Mouse (Mus musculus) ZHBTc4 (cell line): ENCODE results near the gene Nr2f1.

Source experiments
- DNase-seq: peaks from one replicate; pipeline ENCODE4 v3.0.0-alpha.2; 2011; ENCODE audit warnings: low read depth, low spot score

The Nr2f1 gene

DNA sequence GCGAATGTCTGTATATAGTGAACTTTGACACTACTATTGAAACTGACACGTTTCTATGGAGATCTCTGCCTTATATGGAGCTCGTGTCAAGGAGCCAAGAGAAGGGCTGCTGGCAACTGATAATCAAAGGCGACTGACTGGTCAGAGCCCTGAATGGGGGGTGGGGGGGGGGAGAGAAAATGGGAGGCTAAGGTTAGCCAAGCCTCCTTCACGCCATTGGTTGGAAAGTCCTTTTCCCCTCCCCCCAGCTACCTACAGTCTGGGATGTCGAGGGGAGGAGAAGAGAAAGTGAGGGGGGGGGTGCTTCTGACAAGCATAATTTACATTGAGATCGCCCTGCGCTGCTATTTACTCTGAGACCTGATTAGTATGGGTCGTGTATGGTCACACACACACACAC, 850 bp upstream of the Nr2f1 start:
- DNase-seq: peak; percentile 32

DNA sequence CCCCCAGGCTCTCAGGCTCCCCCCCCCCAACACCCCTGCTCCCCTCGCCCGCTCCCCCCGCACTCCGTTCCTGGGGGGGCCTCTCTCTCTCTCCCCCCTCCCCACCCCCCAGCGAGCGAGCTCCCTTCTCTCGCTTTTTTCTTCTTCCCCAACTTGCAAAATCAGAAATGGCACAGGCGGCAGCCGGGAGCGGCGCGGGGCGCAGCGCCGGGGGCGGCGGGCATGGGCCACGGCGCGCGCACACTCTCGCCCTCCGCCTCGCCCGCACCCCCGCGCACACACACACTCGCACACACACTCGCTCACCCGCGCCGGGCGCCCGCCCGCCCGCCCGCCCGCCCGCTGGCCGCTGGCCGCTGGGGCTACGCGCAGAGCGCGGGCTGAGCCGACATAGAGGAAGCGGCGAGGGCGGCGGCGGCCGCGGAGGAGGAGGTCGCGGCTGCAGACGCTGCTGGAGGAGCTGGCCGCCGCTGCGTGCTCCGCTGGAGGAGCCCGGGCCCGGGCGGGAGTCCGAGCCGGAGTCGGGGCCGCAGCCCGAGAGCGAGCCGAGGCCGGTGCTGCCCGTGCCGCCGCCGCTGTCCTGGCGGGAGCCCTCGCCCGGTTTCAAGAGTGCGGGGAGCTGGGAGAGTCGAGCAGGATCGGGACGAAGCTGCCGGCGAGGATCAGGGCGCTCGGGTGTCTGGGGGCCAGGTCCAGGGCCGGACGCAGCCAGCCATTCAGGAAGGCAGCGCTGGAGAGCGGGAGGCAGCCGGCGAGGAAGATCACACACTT, 501 bp downstream of the Nr2f1 start:
- peak; percentile 67 for DNase-seq

- peak; percentile 47 for DNase-seq
Observed at GRCm38 (mm10) chr13:78198391-78198870, 1.1 kb downstream of the Nr2f1 start.

DNA sequence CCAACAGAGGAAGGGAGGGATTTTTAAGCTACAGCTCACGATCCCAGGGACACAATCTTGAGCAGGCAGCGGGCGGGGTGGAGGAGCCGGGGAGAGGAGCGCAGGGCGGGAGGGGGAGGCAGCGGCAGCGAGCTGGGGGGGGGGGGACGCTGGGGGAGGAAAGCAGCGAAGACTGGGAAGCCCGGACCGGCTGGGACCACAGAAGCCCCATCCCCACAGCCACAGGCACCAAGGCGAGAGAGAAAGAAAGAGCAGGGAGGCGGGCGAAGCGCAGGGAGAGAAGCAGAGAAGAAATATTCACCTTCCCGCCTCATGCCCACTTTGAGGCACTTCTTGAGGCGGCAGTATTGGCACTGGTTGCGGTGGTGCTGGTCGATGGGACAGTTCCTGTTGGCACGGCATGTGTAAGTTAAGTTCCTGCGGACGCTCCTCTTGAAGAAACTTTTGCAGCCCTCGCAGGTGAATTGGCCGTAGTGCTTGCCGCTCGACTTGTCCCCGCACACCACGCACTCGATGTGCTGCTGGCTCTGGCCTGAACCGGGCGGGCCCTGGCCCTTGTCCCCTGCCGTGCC, 1.7 kb downstream of the Nr2f1 start:
- DNase-seq: peak; percentile 65

GRCm38 (mm10) chr13:78197286-78197818, 2.2 kb downstream of the Nr2f1 start:
- DNase-seq: no peak

- DNase-seq: no peak
Observed at GRCm38 (mm10) chr13:78196236-78196796, 3.2 kb downstream of the Nr2f1 start.

DNA sequence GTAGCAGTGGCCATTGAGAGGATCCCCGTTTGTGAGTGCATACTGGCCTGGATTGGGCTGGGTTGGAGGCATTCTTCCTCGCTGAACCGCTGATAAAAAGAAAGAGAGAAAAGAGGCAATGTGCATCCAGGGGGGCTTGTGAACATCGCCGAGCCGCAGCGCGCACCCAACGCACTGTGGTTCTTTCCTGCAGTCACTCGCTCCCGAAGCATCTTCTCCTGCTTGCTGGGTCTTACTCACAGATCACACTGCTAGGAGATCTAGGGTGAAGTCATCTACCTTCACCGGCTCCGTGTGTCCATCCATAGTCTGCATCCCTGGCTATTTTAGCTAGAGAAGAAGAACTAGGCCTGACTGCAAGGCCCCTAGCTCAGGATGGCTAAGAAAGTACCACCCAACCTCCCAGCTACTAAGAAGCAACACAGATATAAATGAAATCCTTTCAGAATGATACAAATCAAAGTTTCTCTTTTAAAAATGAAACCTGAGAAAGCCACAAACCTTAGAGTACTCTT, 3.9 kb downstream of the Nr2f1 start:
- no peak for DNase-seq

- peak; percentile 65 for DNase-seq
Observed at GRCm38 (mm10) chr13:78194850-78195600, 4.5 kb downstream of the Nr2f1 start.

DNA sequence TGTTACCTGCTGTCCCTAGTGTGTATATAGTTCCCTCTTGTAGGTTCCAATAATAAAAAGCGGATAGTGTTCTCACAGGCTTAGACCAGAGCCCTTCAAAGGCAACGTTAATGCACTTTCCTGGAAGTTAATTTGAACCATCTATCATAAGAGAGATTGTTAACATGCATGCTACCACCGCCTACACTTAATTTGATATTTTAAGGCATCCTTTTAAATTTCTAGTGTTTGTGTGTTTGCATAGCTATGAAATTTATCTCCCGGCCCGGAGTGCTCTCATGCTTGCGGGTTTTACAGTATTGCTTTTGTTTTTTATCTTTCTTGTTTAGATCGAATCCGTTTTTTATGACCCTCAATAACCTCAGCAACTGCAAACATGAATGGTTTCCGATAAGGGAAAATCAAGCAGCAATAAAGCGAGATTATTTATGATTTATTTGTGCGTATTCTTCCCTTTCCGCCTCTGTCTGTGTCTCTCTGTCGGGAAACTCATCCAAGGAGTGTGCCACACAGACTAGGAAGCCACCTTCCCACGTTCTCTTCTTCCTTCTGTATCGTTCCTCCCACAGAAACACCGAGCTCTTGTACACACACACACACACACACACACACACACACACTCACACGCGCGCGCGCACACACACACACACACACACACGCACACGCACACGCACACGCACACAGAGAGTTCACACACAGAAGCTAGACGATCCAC, 5.3 kb downstream of the Nr2f1 start:
- DNase-seq: no peak

DNA sequence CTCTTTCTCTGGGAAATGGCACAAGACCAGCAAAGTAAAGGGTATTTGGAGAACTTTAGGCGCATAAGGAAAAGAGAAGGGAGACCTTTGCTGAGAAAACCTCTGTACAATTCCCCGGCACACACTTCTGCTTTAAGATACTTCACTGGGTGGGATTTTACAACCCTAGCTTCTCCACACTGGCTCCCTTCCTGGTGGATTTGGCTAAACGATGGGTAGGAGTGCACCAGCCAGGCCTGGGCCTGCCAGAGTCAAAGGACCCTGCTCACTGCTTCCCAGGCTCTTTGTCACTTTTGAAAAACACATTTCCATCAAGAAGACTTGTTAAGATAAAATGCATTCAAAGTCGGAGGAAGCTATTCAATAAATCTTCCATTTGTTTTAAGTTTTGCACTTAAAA, 6.3 kb downstream of the Nr2f1 start:
- DNase-seq: no peak

- no peak for DNase-seq
Observed at GRCm38 (mm10) chr13:78189586-78189985, 10.0 kb downstream of the Nr2f1 start.

DNA sequence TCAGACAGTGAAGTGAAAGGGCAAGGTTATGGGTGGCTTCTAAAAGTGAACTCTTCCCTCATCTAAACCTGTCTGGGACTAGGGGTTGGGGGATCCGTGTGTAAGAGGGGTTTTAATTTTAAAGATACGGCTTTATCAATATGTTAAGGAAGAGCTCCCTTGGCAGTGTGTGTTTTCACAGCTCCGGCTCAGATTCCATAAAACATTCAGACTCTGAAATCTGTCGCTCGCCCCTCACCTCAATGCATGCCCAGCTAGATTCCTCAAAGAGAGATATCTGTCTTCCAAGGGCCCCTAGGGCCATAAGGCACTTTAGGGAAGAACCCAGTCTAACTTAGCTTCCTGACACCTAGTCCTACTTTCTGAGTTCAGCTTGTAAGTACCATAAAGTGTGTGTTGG, 11.7 kb downstream of the Nr2f1 start:
- DNase-seq: no peak

- peak; percentile 57 for DNase-seq
Observed at GRCm38 (mm10) chr13:78186340-78186946, 13.1 kb downstream of the Nr2f1 start.

DNA sequence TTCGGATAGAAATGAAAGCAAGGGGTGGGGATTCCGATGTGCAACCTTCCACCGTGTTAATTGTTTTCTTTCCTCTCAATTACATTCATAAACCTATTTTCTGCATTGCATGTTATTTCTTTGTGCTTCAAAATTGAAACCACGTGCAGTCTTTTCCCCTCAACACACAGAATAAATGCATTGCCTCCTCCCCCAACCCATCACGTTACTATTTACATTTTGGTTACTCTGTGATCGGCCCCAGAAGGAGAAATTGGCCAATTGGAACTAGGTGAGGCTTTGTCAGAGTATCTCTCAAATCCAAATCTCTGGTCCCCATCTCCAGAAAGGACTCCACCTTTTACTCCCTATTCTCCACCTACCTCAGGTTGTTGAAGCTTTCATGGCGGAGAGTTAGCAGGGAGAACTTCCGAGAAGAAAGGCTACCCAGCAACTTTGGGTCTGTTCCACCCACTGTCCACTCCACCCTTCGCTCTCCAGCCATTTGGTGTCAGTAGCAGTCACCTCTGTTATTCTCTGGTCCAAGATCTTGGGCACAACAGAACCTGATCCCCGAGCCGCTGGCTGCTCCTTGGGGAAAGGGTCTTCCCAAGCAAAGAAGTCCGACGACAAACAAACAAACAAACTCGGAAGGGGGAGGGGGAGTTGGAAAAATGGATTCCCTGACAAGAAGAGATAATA, 14.6 kb downstream of the Nr2f1 start:
- DNase-seq: no peak

GRCm38 (mm10) chr13:78183986-78184385, 15.6 kb downstream of the Nr2f1 start:
- DNase-seq: no peak

DNA sequence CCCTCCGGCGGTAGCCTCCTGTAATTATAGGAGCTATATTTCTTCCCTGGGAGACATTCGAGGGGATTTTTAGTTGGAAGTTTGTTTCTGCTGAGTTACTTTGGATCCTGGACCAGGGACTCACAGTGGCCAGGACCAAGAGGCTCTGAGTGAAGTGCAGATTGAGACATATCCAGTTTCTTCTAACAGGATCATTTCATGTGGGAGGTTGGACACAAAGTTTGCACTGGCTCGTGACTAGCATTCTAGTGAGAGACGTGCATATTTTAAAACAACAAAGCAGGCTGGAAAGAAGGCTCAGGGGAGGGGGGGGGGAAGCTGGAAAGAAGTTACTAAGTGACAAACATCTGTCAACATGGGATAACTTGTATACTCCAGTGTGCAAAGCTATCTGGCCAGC, 16.6 kb downstream of the Nr2f1 start:
- no peak for DNase-seq

DNA sequence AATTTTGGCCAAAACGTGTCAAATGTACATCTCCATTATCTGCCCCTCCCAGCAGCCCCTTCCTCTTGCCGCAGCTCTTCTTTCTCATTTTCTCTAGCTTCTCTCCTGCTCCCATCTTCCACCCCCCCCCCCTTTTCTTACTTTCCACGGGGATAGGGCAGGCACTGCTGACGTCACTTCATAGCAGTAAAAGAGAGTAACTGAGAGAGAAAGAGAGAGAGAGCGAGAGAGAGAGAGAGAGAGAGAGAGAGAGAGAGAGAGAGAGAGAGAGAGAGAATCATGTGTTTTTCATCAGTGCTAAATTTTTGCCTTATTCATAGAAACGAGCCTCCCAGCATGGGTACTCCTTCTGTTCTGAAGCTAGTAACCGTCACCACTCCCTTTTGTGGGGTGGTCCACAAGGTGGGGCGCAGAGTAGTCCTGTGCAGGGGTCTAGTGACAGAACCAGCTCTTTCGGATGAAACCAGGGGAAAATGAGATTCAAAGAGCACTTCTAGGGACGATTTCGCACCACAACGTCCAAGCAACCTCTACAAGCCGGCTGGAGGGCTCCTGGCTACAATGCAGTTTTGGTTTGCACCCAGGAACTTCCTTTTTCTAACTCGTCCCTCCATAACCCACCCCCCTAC, 17.5 kb downstream of the Nr2f1 start:
- no peak for DNase-seq

DNA sequence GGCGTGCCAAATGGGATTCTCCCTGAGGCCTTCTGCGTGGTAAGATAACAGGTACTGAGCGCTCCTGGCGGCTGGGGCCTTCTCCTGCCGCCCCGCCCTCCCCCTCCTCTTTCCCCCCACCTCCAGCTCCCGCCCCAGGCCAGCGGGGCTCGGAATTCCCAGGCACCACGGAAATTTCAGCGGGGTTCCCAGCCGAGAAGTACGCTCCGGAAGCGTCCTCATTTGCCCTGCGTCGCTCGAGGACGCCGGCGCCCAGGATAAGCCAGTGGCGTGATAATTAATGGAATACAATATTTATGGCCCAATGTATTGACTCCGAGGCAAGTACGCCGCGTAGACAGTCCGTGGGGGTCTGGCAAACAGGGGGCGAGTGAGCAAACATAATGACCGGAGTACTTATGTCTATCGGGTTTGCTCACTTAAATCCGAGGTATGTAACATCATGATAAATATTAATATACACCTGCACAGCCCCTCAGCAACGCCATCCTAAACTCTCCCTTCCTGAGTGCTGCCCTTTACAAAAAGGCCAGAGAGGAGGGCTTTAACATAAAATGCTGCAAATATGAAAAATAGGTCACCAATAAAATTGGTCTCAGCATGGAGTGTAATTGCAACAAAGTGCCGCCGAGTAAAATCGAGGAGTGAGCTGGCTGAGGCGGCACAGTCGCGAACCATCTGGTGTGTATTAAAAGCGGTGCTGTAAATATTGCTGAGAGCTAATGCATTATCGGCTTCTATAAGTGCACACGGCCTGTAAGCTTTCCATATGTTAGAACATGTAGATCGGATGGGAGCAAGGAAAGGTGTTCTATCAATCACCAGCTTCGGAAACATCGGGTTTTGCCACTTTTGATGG, 18.3 kb downstream of the Nr2f1 start:
- no peak for DNase-seq

DNA sequence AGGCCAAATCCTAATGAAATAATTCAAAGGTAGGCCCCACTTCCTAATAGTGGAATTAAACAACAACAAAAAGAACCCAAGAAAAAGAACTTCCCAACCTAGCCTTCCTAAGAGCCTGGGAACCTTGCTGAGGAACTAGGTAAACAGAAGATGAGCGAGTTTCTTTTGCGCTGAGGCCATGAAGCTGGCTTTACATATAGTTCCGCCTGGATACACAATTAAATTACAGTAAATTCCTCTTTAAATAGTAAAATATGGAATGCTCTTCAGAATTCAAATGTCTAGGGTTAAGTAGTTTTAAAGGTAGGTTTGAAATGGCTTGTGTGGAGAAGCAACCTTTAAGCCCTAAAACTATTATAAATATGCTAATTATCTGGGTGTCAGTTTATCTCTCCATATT, 19.3 kb downstream of the Nr2f1 start:
- no peak for DNase-seq
